Mouse (Mus musculus): ENCODE data around the gene Zfp362.

Gene Zfp362

DNA sequence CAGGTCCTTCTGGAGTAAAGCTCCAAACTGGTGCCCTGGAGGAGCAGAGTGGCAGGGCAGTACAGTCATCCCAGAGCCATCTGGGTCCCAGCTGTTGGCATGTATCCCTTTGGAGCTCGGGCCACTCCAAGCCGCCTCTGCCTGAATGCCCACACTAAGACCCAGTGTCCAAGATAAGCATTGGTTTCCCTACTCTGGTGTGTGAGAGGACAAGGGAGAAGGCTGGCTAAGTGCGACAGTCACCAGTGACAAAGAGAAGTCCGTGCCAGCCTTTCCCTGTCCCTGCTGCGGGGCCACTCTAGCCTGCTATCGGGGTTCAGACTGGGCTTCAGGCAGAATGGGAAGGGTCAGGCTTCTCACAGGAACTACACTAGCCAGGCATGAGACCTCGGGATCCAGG, 49.9 kb downstream of the Zfp362 start:
- DNase-seq = no peak

GRCm38 (mm10) chr4:128755064-128755463, 50.8 kb downstream of the Zfp362 start, which contains the start of gene A3galt2:
Gene A3galt2 (plus strand): TSS chr4:128755364.
- no peak for DNase-seq

DNA sequence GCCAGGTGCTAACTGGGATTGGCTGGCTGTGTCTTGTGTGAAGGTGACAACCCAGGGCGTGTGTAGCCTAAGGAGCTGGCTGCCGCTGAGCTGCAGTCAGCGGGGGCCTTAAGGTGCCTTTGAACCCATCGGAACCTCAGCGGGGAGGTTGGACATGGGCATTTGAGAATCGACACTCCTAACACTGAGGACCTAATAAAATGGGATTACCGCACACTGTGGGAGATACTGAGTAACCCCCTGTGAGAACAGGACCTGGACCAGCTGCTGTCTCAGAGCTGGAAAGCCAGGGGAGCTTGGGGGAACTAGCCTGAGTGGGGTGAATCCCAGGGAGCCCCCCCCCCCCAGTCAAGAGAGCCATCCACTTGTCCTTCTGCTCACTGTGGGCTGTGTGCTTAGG, 52.3 kb downstream of the Zfp362 start:
- DNase-seq = no peak

- no peak for DNase-seq
Observed at GRCm38 (mm10) chr4:128752031-128752757, 53.7 kb downstream of the Zfp362 start.

- DNase-seq = peak in 1 of 2 experiments; percentile 50
Observed at GRCm38 (mm10) chr4:128751006-128751405, 54.8 kb downstream of the Zfp362 start.

- DNase-seq = no peak
Observed at GRCm38 (mm10) chr4:128748309-128748708, 57.5 kb downstream of the Zfp362 start.

DNA sequence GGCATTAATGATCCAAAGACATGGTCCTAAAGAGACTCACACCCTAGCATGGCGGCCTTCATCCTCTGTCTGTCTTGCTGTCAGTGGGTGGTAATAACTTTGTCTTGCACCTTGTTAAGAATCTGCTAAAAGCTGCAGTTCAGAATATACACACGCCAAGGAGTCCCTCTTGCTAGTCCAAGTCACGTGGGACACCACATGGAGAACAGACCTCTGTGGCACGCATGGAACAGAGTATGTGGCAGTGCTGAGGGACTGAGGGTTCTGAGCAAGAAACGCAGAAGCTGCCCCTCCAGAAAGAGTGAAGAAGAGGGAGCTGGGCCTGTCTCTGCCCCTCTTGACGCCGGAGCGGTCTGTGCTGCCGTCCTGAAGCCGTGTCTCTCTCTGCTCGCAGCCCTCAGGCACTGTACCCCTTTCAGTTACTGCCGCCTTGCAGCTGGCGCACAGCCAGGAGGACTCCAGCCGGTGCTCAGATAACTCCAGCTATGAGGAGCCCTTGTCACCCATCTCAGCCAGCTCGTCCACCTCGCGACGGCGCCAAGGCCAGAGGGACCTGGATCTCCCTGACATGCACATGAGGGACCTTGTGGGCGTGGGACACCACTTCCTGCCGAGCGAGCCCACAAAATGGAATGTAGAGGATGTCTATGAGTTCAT, 58.1 kb downstream of the Zfp362 start:
- peak in 1 of 2 experiments; percentile 49 for DNase-seq

DNA sequence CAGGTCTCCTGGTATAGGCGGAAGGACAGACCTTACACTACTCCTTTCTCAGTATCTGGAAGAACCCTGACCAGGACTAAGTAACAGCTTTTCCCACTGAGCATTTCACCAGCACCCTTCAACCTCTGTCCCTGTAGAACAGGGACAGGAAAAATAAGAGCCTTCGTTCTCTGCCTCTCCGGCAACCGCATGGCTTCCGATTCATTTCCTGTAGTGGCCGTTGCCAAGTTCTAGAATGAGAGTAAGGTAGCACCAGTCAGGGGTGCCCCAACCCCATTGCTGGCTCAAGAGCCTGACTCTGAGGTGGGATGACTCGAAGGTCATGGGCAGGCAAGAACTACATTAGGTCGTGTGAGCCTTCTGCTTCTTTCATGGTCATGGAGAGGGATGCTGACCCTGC, 60.7 kb downstream of the Zfp362 start:
- DNase-seq = no peak

DNA sequence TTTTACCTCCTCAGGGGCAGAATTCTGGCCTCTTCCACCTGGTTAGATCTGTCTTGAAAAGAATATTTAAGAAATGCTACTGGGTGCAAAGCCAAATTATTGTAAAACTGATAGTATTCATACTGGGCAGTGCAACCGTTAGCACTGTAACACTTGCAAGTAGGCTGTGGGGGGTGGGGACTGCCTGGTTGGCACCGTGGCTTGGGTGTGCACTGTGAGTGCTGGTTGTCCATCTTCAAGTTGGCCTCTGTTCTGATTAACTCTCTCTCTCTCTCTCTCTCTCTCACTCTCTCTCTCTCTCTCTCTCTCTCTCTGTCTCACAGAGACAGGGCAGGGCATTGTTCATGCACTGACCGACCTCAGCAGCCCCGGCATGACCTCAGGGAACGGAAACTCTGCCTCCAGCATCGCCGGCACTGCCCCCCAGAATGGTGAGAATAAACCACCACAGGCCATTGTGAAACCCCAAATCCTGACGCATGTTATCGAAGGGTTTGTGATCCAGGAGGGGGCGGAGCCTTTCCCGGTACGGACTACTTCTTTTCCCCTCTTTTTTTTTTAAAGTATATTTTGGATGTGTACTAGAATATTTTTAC, 62.7 kb downstream of the Zfp362 start:
- DNase-seq = no peak

DNA sequence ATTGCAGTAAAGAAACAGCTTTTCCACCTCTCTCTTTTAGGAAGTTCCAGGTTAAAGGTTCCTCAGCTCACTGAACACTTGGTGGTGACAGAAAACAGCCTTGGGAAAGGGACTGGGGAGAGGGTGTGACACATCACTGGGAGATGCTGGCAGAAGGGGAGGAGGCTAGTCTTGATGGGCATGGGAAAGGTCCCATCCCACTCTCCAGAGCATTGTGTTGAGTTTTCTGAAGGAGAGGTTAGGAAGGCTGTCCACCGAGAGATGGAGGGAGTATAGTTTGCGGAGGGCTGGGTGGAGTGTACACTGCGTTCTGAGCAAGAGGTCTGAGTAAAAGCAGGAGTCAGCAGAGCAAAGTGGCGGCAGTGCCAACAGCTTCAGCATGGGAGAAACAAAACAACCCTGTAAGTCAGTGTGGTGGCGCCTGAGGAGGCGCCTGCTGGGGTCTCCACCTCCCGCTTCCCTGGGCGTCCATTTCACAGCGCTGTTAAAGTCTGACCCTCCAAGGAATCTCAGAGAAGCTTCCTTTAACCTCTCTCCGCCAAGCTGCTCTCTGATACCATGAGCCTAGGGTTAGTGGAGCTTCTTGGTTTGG, 63.4 kb downstream of the Zfp362 start:
- DNase-seq = no peak

- no peak for DNase-seq
Observed at GRCm38 (mm10) chr4:128741906-128742305, 63.9 kb downstream of the Zfp362 start.

DNA sequence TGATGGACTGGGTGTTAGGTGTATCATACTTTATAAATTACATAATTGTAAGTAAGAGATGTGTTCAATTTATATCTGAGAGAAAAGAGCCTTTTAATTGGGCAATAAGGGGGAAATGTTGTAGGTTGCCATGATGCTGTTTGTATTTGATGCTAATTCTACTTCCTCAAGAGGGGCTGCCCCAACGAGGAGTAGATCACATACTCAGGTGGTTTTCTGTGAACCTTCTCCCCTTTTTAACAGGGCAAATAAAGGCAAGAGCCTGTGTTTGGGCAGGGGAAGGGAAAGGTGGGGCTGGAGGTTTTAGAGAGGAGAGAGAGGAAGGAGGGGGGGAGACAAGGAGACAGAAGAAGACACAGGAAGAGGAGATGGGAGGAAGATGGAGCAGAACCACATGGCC, 65.0 kb downstream of the Zfp362 start:
- no peak for DNase-seq

GRCm38 (mm10) chr4:128737825-128738610, 67.8 kb downstream of the Zfp362 start:
- peak in 1 of 2 experiments; percentile 49 for DNase-seq

DNA sequence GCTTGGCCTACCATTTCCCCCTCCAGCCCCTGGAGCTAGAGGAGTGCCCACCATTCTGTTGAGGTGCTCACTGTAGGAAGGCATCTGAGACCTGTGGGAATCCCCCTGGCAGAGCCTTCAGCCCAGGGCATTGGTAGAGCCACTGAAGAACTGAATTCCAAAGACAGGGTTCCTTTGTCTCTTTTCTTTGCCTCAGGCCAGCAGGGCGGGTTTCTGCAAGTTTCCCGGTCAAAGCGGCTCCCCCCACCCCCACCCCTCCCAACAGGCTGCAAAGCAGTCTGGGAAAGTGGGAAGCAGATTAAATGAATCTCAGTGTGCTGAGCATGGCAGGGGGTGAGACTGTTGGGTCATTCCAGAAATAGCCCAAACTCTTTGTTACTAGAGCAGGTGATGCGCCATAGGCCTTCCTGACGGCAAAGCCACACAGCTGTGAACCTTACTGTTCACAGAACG, 68.7 kb downstream of the Zfp362 start:
- DNase-seq = no peak

DNA sequence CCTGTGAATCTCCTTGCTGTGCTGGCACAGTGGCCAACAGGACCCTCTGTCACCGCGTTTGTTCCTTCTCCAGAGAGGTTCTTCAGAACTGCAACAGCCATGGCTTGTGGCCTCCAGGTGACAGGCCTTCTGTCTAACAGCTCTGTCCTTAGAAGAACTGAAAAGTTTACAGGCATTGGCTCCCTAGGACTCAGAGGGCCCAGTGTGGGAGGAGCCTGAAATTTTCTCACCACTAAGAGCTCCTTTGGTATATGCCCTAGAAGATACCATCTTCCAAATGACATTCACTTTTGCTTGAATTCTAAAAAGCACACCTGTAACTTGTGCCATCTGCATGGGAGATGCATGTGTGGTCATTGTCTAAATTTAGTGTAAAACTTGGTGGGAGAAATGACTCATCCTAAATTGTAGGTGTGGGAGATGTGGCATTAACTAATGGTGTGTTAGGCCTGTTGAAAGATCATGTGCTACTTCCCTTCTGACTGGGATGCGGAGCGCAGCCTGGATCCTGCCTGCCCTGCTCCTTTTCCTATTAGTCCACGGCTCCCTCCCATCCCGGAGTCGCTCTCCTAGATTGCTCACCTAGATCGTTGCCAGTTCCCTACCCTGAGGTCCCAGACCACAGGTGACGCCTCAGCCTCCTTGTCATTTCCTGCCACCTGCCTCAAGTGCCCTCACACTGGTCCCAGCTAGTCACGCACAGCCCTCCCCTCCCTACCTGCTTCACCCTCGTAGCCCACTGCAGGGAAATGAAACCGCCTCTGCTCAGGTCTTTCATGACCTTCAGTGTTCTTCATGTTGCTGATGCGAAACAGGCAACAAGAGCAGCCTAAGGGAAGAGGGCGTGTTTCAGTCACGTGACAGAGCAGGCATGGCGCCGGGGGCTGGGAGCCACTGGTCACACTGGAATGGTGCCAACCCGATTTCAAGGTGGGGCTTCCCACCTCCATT, 70.8 kb downstream of the Zfp362 start:
- peak; percentile 69 to 75 for DNase-seq

DNA sequence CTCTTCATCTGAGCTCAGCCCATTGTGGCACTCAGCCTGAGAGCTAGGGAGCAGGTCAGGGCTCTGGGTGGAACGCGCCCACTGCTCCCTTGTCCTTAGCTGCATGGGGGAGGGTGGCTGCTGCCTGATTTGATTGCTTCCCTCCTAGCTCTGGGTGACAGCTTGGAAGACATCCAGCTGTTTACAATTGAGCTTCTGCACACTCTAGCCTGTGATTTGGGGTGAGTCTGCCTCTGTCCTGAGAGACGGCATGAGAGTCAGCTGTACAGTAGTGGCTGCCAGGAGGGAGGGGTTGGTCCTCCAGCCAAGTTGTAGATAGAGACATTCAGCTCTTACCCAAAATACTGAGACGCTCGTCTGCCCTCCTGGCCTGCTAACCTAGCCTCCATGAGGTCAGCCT, 71.6 kb downstream of the Zfp362 start:
- peak; percentile 75 to 88 for DNase-seq

- DNase-seq = peak; percentile 35 to 46
Observed at GRCm38 (mm10) chr4:128733496-128733895, 72.3 kb downstream of the Zfp362 start.

- DNase-seq = no peak
Observed at GRCm38 (mm10) chr4:128732794-128733193, 73.1 kb downstream of the Zfp362 start.

GRCm38 (mm10) chr4:128730271-128730670, 75.6 kb downstream of the Zfp362 start:
- no peak for DNase-seq

- DNase-seq = peak; percentile 54 to 64
Observed at GRCm38 (mm10) chr4:128729709-128730037, 76.2 kb downstream of the Zfp362 start.

DNA sequence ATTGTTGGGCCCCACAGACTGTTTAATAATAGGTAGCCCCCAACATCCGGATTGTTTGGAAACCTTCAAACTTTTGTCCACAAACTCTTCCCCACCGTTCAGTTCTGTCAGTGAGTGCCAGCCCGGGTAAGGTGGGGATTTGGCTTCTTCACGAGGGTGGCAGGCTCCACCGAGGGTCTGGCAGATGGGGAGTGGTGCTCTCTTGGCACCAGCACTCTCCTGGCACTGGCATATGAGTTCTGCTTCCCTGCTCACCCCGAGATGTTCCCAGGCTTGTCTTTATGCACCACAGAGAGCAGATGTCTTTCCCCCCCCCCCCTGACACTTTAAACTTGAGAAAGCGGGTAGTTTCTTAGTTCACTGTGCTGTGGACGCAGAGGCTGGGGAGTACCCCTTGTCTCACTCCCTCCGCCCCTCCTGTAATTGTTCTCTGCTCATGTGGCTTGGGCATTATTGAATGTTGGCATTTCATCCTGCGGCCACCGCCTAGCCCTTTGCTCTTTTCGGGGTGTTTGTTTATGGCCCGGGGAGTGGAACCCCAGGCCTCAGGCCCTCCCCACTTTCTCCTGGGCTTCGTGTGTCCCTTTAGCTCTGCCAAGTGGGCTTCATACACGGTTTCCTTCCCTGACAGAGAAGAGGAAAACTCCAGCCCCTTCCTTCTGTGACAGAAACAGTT, 76.7 kb downstream of the Zfp362 start:
- no peak for DNase-seq

Data from kidney, postnatal 36 days (tissue).